Mouse (Mus musculus): ENCODE measurements around the gene Myo18a.

DNA sequence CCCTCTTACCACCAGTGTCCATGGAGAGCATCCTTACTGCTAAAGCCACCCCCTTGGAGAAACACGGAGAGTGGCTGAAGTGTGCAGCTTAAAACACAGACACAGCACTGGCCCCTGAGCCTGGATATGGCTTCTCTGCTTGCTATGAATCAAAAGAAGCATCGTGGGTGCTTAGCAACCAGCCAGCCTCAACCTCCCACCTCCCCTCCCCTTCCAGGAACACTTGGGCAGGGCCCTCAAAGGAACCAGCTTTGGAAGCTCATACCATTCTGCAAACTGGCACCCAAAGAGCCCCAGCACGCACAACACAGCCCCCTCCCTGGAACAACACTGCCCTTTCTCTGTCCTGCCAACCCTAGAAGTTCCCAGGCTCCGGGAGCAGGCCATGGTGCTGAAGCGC, 146.3 kb downstream of the Myo18a start:
- TF ChIP-seq ZNF384 (IDR thresholded peaks at IDR 0.05; ENCODE audit: low read depth, low read length) (no peak), CHD2 (IDR thresholded peaks at IDR 0.05; ENCODE audit: low read depth, low read length) (no peak), ZC3H11A (IDR thresholded peaks at IDR 0.05; ENCODE audit: borderline replicate concordance, low read depth, low read length) (no peak), HCFC1 (IDR thresholded peaks at IDR 0.05; ENCODE audit: borderline replicate concordance, insufficient read depth, low read length) (no peak)

All from ES-E14 (cell line).